Mouse (Mus musculus) bone marrow macrophage, adult 2 months (primary cell): ENCODE measurements around the gene Hsd17b14.

ENCODE experiments used
- CTCF ChIP-seq: IDR thresholded peaks from 2 replicates; pipeline ENCODE4 v1.5.1; 2012; ENCODE audit warnings: low read depth, mild to moderate bottlenecking, low read length, moderate library complexity
- POLR2A ChIP-seq: IDR thresholded peaks from 2 replicates; pipeline ENCODE4 v1.6.1; 2012; ENCODE audit warnings: mild to moderate bottlenecking, low read depth, low read length, borderline replicate concordance

DNA sequence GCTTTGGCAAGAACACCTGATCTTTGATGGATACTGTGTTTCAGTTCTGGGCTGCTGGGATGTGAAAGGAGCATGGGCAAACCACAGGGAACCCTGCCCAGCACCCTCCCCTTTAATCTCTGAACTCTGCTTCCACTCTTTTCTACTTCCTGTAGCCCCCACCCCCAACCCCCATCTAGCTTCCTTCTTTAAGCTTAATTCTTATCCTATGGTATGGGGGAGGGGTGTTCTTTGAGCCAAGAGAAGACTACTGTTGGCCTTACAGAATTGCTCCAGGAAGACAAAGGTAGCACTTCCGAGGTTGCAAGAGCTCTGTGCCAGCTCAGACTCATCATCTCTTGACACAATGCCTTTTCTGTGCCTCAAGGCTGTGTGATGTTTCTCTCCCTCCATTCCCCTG is 17.3 kb downstream of the Hsd17b14 start:
- TF ChIP-seq CTCF (no peak), POLR2A (no peak)
